8 mouse cellular contexts compared by ENCODE assay signal in genomic region chr7:6282749-6283148, GRCm38 (mm10). TPM values are rescaled to one million over a fixed set of nuclear protein-coding genes. Genes with fewer than 3 reads are reported as not detected.
DNase-seq lines count a peak whose midpoint lies in the region; ATAC-seq lines count a peak whose summit lies in the region.

No protein-coding gene starts in this region.

- H3K4me2 ChIP-seq in hindbrain, embryonic 15.5 days = peak overlapping the region; percentile 64

- peak overlapping the region; percentile 58 for H3K4me3 ChIP-seq in hindbrain, embryonic 15.5 days

- H3K9me3 ChIP-seq in hindbrain, embryonic 15.5 days = no peaks in the 10 kb centered on the region

- H3K27ac ChIP-seq in hindbrain, embryonic 15.5 days (replicated peaks) = peak overlapping the region; percentile 98

- no peak for ATAC-seq in hindbrain, embryonic 15.5 days (ENCODE audit: low FRiP score, low read depth)

- peak overlapping the region; percentile 65 for H3K9ac ChIP-seq in hindbrain, embryonic 15.5 days

- H3K4me1 ChIP-seq in hindbrain, embryonic 15.5 days (replicated peaks) = peaks cover 23% of the 10 kb centered on the region

- DNase-seq in ZHBTc4 (ENCODE audit: low read depth, low spot score) = peak; percentile 83
- peak; percentile 90 to 93 for DNase-seq in cerebellum, postnatal 14 days
- DNase-seq in frontal cortex, postnatal 14 days (ENCODE audit: low spot score in 2 of 2) = peak; percentile 50 to 80
- DNase-seq in layer of hippocampus, postnatal 25 days (ENCODE audit: extremely low spot score in 1 of 2, low spot score in 1 of 2) = peak; percentile 47 to 89
- peak; percentile 92 for DNase-seq in lung, postnatal 36 days
- peak; percentile 72 for DNase-seq in retina, postnatal 7 days (ENCODE audit: low read depth, low spot score)
- DNase-seq in yolk sac, embryonic 10.5 days (ENCODE audit: low spot score) = peak; percentile 56

- H3K36me3 ChIP-seq in hindbrain, embryonic 15.5 days = no peaks in the 10 kb centered on the region

- no peaks in the 10 kb centered on the region for H3K27me3 ChIP-seq in hindbrain, embryonic 15.5 days

- WGBS in hindbrain, embryonic 15.5 days = 2% methylated on average over 1 of the region's 1 CpGs

RNA-seq across cellular contexts. Expression of gene Zfp667, which starts 3.6 kb away (rescaled TPM):
- 16.3 and 17.6 TPM in 2 replicates for polyA plus RNA-seq in hindbrain, embryonic 15.5 days (2015; fragmentation: Nextera tagmentation; extraction: Ambion mirVana)
- total RNA-seq in layer of hippocampus, postnatal 25 days (2021) = 10 to 100 TPM; 16.5 to 17.6 TPM

RNA-seq across cellular contexts. Expression of gene Epp13, which starts 30.2 kb away (rescaled TPM):
- 0.23 and 0.41 TPM in 2 replicates for polyA plus RNA-seq in hindbrain, embryonic 15.5 days (2015; fragmentation: Nextera tagmentation; extraction: Ambion mirVana)
- total RNA-seq in layer of hippocampus, postnatal 25 days (2021) = not detected

RNA-seq across cellular contexts. Expression of gene Zfp583, which starts 48.3 kb away (rescaled TPM):
- 13.6 and 14.7 TPM in 2 replicates for polyA plus RNA-seq in hindbrain, embryonic 15.5 days (2015; fragmentation: Nextera tagmentation; extraction: Ambion mirVana)
- 10 to 100 TPM; 10.2 to 12.0 TPM for total RNA-seq in layer of hippocampus, postnatal 25 days (2021)
